Mouse (Mus musculus) hindbrain, embryonic 14.5 days (tissue): ENCODE measurements around the gene Chac2. TPM values are rescaled to one million over a fixed set of nuclear protein-coding genes. Genes with fewer than 3 reads are reported as not detected.

ENCODE experiments used
- ATAC-seq: fragments of 200-750 bp; cut with Nextera tagmentation; 2 replicates; pipeline ENCODE4 v1.8.0; 2017; ENCODE audit warnings: moderate number of reproducible peaks, mild to moderate bottlenecking, moderate TSS enrichment, moderate library complexity; ENCODE audit not compliant: low FRiP score
- DNase-seq: peaks from one replicate; pipeline ENCODE4 v3.0.0-alpha.2; 2015; ENCODE audit warnings: low spot score
- H3K27ac ChIP-seq: fragments of 300-500 bp; sonication (generic); 2 replicates; pipeline ENCODE4 v1.5.1; 2014; ENCODE audit warnings: mild to moderate bottlenecking, moderate library complexity
- H3K27me3 ChIP-seq: fragments of 300-500 bp; sonication (generic); 2 replicates; pipeline ENCODE4 v1.6.1; 2014; ENCODE audit warnings: mild to moderate bottlenecking, low read length, mixed read lengths; ENCODE audit not compliant: control insufficient read depth, insufficient read depth
- H3K36me3 ChIP-seq: fragments of 300-500 bp; sonication (generic); replicated peaks from 2 replicates; pipeline ENCODE4 v1.6.1; 2014; ENCODE audit not compliant: control insufficient read depth, insufficient read depth
- H3K4me1 ChIP-seq: fragments of 300-500 bp; sonication (generic); replicated peaks from 2 replicates; pipeline ENCODE4 v1.6.1; 2014; ENCODE audit warnings: antibody characterized with exemption, low read length, mixed read lengths; ENCODE audit not compliant: control insufficient read depth, insufficient read depth
- H3K4me2 ChIP-seq: fragments of 300-500 bp; sonication (generic); replicated peaks from 2 replicates; pipeline ENCODE4 v1.6.1; 2014; ENCODE audit warnings: mild to moderate bottlenecking, moderate library complexity
- H3K4me3 ChIP-seq: fragments of 300-500 bp; sonication (generic); replicated peaks from 2 replicates; pipeline ENCODE4 v1.5.1; 2014; ENCODE audit warnings: mild to moderate bottlenecking, low read length
- H3K9ac ChIP-seq: fragments of 300-500 bp; sonication (generic); 2 replicates; pipeline ENCODE4 v1.6.1; 2014
- H3K9me3 ChIP-seq: fragments of 300-500 bp; sonication (generic); 2 replicates; pipeline ENCODE4 v1.6.1; 2016; ENCODE audit warnings: low read length; ENCODE audit not compliant: control insufficient read depth
- WGBS: fragments of 180-500 bp; shearing (Covaris S2); extraction: QIAGEN DNeasy Blood & Tissue Kit; methylation state at CpG from one replicate; pipeline ENCODE4 v1.1.7; 2014; 5-methylcytosine and 5-hydroxymethylcytosine counted together
- polyA plus RNA-seq: library from polyadenylated mRNA; unstranded; fragments of >200 nt; fragmentation: Nextera tagmentation; extraction: Ambion mirVana; gene quantifications from 2 replicates; pipeline ENCODE4 v1.2.1, GENCODE M21; 2014

Chac2 gene
- polyA plus RNA-seq, 1 experiment from 2014 or later: 30.9 TPM

GRCm38 (mm10) chr11:30986625-30987017, 471 bp upstream of the Chac2 start:
- WGBS: 3% methylated on average over 2 of the region's 2 CpGs
- Histone ChIP-seq H3K27ac (peak overlapping the region; percentile 60), H3K9ac (peak overlapping the region; percentile 76), H3K27me3 (no peaks in the 10 kb centered on the region), H3K4me1 (peaks cover 6% of the 10 kb centered on the region), H3K36me3 (no peaks in the 10 kb centered on the region), H3K4me3 (peak overlapping the region; percentile 65), H3K9me3 (no peaks in the 10 kb centered on the region), H3K4me2 (peak overlapping the region; percentile 75)
- DNase-seq (no peak), ATAC-seq (peak; percentile 79)

- H3K36me3 ChIP-seq: no peaks in the 10 kb centered on the region
- no peaks in the 10 kb centered on the region for H3K9me3 ChIP-seq
- H3K27ac ChIP-seq: no peak overlapping the region
- peaks cover 6% of the 10 kb centered on the region for H3K4me1 ChIP-seq
- no peaks in the 10 kb centered on the region for H3K27me3 ChIP-seq
- 37% methylated on average over 2 of the region's 2 CpGs for WGBS
- H3K4me2 ChIP-seq: peak overlapping the region; percentile 75
- no peak for DNase-seq
- peak overlapping the region; percentile 76; the same call in 1 of the 2 replicates for H3K9ac ChIP-seq
- no peak for ATAC-seq
- peak overlapping the region; percentile 65 for H3K4me3 ChIP-seq
Measured at GRCm38 (mm10) chr11:30985237-30985636, 913 bp downstream of the Chac2 start.

GRCm38 (mm10) chr11:30954279-30954725, 31.8 kb downstream of the Chac2 start, which contains the start of gene Erlec1:
Gene Erlec1, minus strand, starts transcription at chr11:30954335.
- Histone ChIP-seq H3K9ac (peak within 1 kb of the TSS; percentile 91), H3K4me2 (peak within 1 kb of the TSS; percentile 72), H3K4me3 (peak within 1 kb of the TSS; percentile 83), H3K4me1 (peaks cover 14% of the 10 kb centered on the region), H3K27me3 (no peaks in the 10 kb centered on the region), H3K27ac (peak within 1 kb of the TSS; percentile 90), H3K9me3 (peaks cover 13% of the 10 kb centered on the region; the same call in 1 of the 2 replicates), H3K36me3 (peaks cover 26% of the 10 kb centered on the region)
- under 1% methylated on average over 40 of the region's 40 CpGs for WGBS
- DNase-seq (peak; percentile 90), ATAC-seq (peak; percentile 99)

- H3K4me2 ChIP-seq: peak overlapping the region; percentile 59
- peaks cover 14% of the 10 kb centered on the region for H3K4me1 ChIP-seq
- H3K9ac ChIP-seq: peak overlapping the region; percentile 91
- peaks cover 8% of the 10 kb centered on the region; the same call in 1 of the 2 replicates for H3K9me3 ChIP-seq
- H3K36me3 ChIP-seq: peaks cover 33% of the 10 kb centered on the region
- H3K4me3 ChIP-seq: peak overlapping the region; percentile 83
- DNase-seq (peak; percentile 43), ATAC-seq (peak; percentile 94)
- WGBS: under 1% methylated on average over 32 of the region's 32 CpGs
- H3K27ac ChIP-seq: peak overlapping the region; percentile 90
- H3K27me3 ChIP-seq: no peaks in the 10 kb centered on the region
Measured at GRCm38 (mm10) chr11:30953469-30954154, 32.5 kb downstream of the Chac2 start.

GRCm38 (mm10) chr11:30952829-30953228, 33.3 kb downstream of the Chac2 start:
- Histone ChIP-seq H3K27ac (no peak overlapping the region), H3K4me1 (peaks cover 14% of the 10 kb centered on the region), H3K27me3 (no peaks in the 10 kb centered on the region), H3K36me3 (peaks cover 38% of the 10 kb centered on the region), H3K4me3 (peak overlapping the region; percentile 83), H3K9me3 (0 out of 2 replicates have a peak, but pooled peaks cover 8% of the 10 kb centered on the region), H3K9ac (peak overlapping the region; percentile 91), H3K4me2 (peak overlapping the region; percentile 59)
- ATAC-seq: no peak
- no peak for DNase-seq
- WGBS: 80% methylated on average over 5 of the region's 5 CpGs

GRCm38 (mm10) chr11:30943522-30943921, 42.6 kb downstream of the Chac2 start:
- no peaks in the 10 kb centered on the region for H3K9me3 ChIP-seq
- peaks cover 84% of the 10 kb centered on the region for H3K36me3 ChIP-seq
- no peak overlapping the region for H3K4me3 ChIP-seq
- H3K4me2 ChIP-seq: no peak overlapping the region
- DNase-seq: no peak
- H3K27ac ChIP-seq: no peak overlapping the region
- no peaks in the 10 kb centered on the region for H3K27me3 ChIP-seq
- no peak overlapping the region for H3K9ac ChIP-seq
- no peaks in the 10 kb centered on the region for H3K4me1 ChIP-seq
- no peak for ATAC-seq
- WGBS: 100% methylated on average over 2 of the region's 2 CpGs

- H3K4me2 ChIP-seq: no peak overlapping the region
- no peak overlapping the region for H3K27ac ChIP-seq
- peaks cover 60% of the 10 kb centered on the region for H3K36me3 ChIP-seq
- no peak overlapping the region for H3K4me3 ChIP-seq
- no peak for DNase-seq
- H3K27me3 ChIP-seq: no peaks in the 10 kb centered on the region
- no peaks in the 10 kb centered on the region for H3K9me3 ChIP-seq
- H3K4me1 ChIP-seq: no peaks in the 10 kb centered on the region
- 67% methylated on average over 1 of the region's 1 CpGs for WGBS
- ATAC-seq: no peak
- H3K9ac ChIP-seq: no peak overlapping the region
Measured at GRCm38 (mm10) chr11:30928498-30928897, 57.7 kb downstream of the Chac2 start.

GRCm38 (mm10) chr11:30928079-30928478, 58.1 kb downstream of the Chac2 start:
- DNase-seq: no peak
- H3K9me3 ChIP-seq: no peaks in the 10 kb centered on the region
- no peak overlapping the region for H3K27ac ChIP-seq
- peaks cover 59% of the 10 kb centered on the region for H3K36me3 ChIP-seq
- H3K4me2 ChIP-seq: no peak overlapping the region
- H3K27me3 ChIP-seq: no peaks in the 10 kb centered on the region
- H3K4me1 ChIP-seq: no peaks in the 10 kb centered on the region
- no peak overlapping the region for H3K9ac ChIP-seq
- H3K4me3 ChIP-seq: no peak overlapping the region
- no peak for ATAC-seq
